Mouse (Mus musculus) cerebellum, adult 2 months (tissue): ENCODE results near the gene Ubiad1.

Experiments used
- CTCF ChIP-seq: fragments of 200-500 bp; IDR thresholded peaks from 2 replicates; pipeline ENCODE4 v1.5.1; 2011; ENCODE audit warnings: low read depth, mild to moderate bottlenecking, control low read depth, low read length, moderate library complexity, borderline replicate concordance; ENCODE audit not compliant: insufficient read depth
- POLR2A ChIP-seq: fragments of 200-500 bp; IDR thresholded peaks from 2 replicates; pipeline ENCODE4 v1.6.1; 2011; ENCODE audit warnings: low read length, control low read depth, borderline replicate concordance; ENCODE audit not compliant: insufficient read depth

GRCm38 (mm10) chr4:148395198-148395597, 49.4 kb downstream of the Ubiad1 start:
- no peak for TF ChIP-seq CTCF
- TF ChIP-seq POLR2A: no peak
